Mouse (Mus musculus): Measurements from ENCODE around the gene Cysltr2.

Gene Cysltr2

GRCm38 (mm10) chr14:72986044-72986443, 62.9 kb downstream of the Cysltr2 start:
- DNase-seq (ENCODE audit: low spot score): no peak

GRCm38 (mm10) chr14:72985113-72985512, 63.8 kb downstream of the Cysltr2 start:
- DNase-seq (ENCODE audit: low spot score): no peak

GRCm38 (mm10) chr14:72983456-72983855, 65.5 kb downstream of the Cysltr2 start:
- DNase-seq (ENCODE audit: low spot score): peak; percentile 71

- DNase-seq (ENCODE audit: low spot score): no peak
These were observed 65.9 kb downstream of the Cysltr2 start for GRCm38 (mm10) chr14:72982981-72983436.

- no peak for DNase-seq (ENCODE audit: low spot score)
These were observed 68.2 kb downstream of the Cysltr2 start for GRCm38 (mm10) chr14:72980761-72981160.

GRCm38 (mm10) chr14:72980106-72980505, 68.8 kb downstream of the Cysltr2 start:
- DNase-seq (ENCODE audit: low spot score): no peak

- DNase-seq (ENCODE audit: low spot score): no peak
These were observed 72.8 kb downstream of the Cysltr2 start for GRCm38 (mm10) chr14:72976111-72976510.
